Mouse (Mus musculus): ENCODE results near the gene Olfr1263. TPM values are rescaled to one million over a fixed set of nuclear protein-coding genes. Genes with fewer than 3 reads are reported as not detected.

The Olfr1263 gene
- not detected in 2 replicates for polyA plus RNA-seq (2014; fragmentation: Nextera tagmentation; extraction: Ambion mirVana)

DNA sequence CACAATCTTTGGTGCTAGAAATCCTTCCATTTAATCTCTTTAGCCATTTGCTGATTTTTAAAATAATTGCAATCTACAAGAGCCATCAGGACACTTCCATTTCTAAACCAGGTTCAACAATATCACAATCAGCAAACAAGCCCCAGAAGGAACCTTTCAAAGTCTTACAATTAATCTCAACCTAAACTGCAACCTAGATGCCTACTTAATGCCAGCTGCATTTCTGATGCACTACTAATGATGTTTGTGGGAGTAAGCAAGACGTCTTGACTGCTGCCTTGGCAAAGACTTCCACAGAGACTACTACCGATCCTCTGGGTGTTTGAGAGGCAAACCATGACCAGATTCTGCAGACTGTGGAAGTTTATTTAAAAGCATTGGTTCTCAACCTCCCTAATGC, at the start of gene Olfr1263:
TSS of gene Olfr1263 (plus strand) at position 301 of the 400 bp plus-strand sequence.
- Histone ChIP-seq H3K36me3 (ENCODE audit: control insufficient read depth, insufficient read depth, low read length) (no peaks in the 10 kb centered on the region), H3K4me1 (ENCODE audit: control insufficient read depth, insufficient read depth, low read length) (no peaks in the 10 kb centered on the region), H3K9me3 (ENCODE audit: control insufficient read depth, low read length) (no peaks in the 10 kb centered on the region), H3K27me3 (replicated peaks; ENCODE audit: control insufficient read depth, insufficient read depth, low read length) (no peaks in the 10 kb centered on the region), H3K27ac (replicated peaks; ENCODE audit: low read depth, low read length) (no peak within 1 kb of the TSS), H3K4me2 (ENCODE audit: low read depth, low read length) (no peak within 1 kb of the TSS), H3K4me3 (ENCODE audit: low read depth, low read length) (no peak within 1 kb of the TSS), H3K9ac (ENCODE audit: low read depth, low read length) (no peak within 1 kb of the TSS)
- 82% methylated on average over 2 of the region's 2 CpGs for WGBS
- ATAC-seq (ENCODE audit: low read depth) (no peak), DNase-seq (ENCODE audit: low spot score) (no peak)

DNA sequence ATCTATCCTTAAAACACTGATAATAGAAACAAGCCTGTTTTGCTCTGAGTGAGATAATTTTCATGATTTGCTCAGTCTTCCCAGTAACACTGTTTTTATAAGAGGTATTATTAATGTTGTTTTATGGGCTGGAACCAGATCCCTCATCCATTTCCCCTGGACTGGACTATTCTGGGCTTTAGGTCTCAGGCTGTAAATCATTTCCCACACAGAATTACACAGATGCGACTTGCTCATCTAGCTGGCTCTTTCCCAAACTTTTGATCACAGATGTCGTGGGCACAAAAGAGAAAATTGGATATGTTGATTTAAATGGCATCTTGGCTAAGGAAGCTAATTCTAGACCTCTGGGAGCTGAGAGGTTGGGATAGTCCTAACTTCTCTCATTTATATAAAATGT, 37.7 kb upstream of the Olfr1263 start, which contains the start of gene Olfr1260:
TSS of gene Olfr1260 (plus strand) at position 157 of the 400 bp plus-strand sequence.
- WGBS = 51% methylated on average over 2 of the region's 2 CpGs
- ATAC-seq (ENCODE audit: low read depth) = no peak
- no peak for DNase-seq (ENCODE audit: low spot score)
- Histone ChIP-seq H3K4me1 (ENCODE audit: control insufficient read depth, insufficient read depth, low read length) (no peaks in the 10 kb centered on the region), H3K4me2 (ENCODE audit: low read depth, low read length) (no peak within 1 kb of the TSS), H3K36me3 (ENCODE audit: control insufficient read depth, insufficient read depth, low read length) (no peaks in the 10 kb centered on the region), H3K9me3 (ENCODE audit: control insufficient read depth, low read length) (no peaks in the 10 kb centered on the region), H3K9ac (ENCODE audit: low read depth, low read length) (no peak within 1 kb of the TSS), H3K4me3 (ENCODE audit: low read depth, low read length) (no peak within 1 kb of the TSS), H3K27me3 (replicated peaks; ENCODE audit: control insufficient read depth, insufficient read depth, low read length) (no peaks in the 10 kb centered on the region), H3K27ac (replicated peaks; ENCODE audit: low read depth, low read length) (no peak within 1 kb of the TSS)

DNA sequence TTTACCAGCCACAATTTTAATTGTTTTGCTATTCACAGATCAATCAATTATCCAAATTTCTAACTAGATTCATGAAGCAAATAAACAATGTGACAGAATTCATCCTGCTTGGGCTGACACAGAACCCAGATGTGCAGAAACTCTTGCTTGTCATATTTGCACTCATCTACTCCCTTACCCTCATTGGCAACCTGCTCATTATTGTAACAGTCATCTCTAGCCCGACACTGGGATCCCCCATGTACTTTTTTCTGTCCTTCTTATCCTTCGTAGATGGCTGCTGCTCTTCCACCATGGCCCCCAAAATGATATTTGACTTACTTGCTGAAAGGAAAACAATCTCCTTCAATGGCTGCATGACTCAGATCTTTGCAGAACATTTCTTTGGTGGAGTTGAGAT, 34.2 kb upstream of the Olfr1263 start:
- H3K9ac ChIP-seq (ENCODE audit: low read depth, low read length) = no peak overlapping the region
- 84% methylated on average over 2 of the region's 2 CpGs for WGBS
- H3K27me3 ChIP-seq (replicated peaks; ENCODE audit: control insufficient read depth, insufficient read depth, low read length) = no peaks in the 10 kb centered on the region
- no peak overlapping the region for H3K4me3 ChIP-seq (ENCODE audit: low read depth, low read length)
- H3K36me3 ChIP-seq (ENCODE audit: control insufficient read depth, insufficient read depth, low read length) = no peaks in the 10 kb centered on the region
- no peak overlapping the region for H3K27ac ChIP-seq (replicated peaks; ENCODE audit: low read depth, low read length)
- no peak for DNase-seq (ENCODE audit: low spot score)
- H3K4me2 ChIP-seq (ENCODE audit: low read depth, low read length) = no peak overlapping the region
- H3K4me1 ChIP-seq (ENCODE audit: control insufficient read depth, insufficient read depth, low read length) = no peaks in the 10 kb centered on the region
- ATAC-seq (ENCODE audit: low read depth) = no peak
- H3K9me3 ChIP-seq (ENCODE audit: control insufficient read depth, low read length) = no peaks in the 10 kb centered on the region

DNA sequence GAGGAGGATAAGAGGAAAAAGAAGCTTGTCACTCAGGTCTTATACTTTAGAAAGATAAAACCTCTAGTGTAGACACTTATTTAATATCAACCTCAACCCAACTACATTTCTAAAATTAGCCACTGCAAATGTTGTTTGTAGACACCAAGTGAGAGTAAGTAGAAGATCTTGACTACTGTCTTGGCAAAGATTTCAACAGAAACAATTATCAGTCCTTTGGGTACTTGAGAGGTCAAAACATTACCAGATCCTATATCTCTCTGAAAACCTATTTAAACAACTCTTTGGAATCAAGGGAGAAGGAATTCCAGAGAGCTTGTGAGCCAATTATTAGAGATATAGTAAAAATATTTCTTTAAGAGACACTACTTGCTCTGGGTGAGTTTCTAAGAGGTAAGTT, 21.0 kb upstream of the Olfr1263 start, which contains the start of gene Olfr1261:
TSS of gene Olfr1261 (plus strand) at position 301 of the 400 bp plus-strand sequence.
- no peaks in the 10 kb centered on the region for H3K27me3 ChIP-seq (replicated peaks; ENCODE audit: control insufficient read depth, insufficient read depth, low read length)
- H3K4me1 ChIP-seq (ENCODE audit: control insufficient read depth, insufficient read depth, low read length) = no peaks in the 10 kb centered on the region

DNA sequence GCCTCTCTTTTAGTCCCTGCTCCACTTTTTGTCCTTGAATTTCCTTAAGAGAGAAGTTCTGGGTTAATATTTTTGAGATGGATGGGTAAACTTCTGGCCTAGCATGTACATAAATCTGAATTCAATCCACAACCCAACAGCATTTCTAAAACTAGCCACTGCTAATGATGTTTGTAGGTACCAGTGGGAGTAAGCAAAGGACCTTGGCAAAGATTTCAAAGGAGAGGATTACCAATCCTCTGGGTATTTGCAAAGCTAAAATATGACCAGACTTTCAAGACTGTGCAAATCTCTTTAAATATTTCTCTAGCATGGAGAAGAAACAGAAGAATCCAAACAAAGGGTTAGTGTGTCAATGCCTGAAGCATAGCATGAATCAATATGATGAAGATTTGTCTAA, 12.1 kb upstream of the Olfr1263 start, which contains the start of gene Olfr1262:
TSS of gene Olfr1262 (plus strand) at position 301 of the 400 bp plus-strand sequence.
- Histone ChIP-seq H3K9ac (ENCODE audit: low read depth, low read length) (no peak within 1 kb of the TSS), H3K4me1 (ENCODE audit: control insufficient read depth, insufficient read depth, low read length) (no peaks in the 10 kb centered on the region), H3K4me2 (ENCODE audit: low read depth, low read length) (no peak within 1 kb of the TSS), H3K27me3 (replicated peaks; ENCODE audit: control insufficient read depth, insufficient read depth, low read length) (no peaks in the 10 kb centered on the region), H3K27ac (replicated peaks; ENCODE audit: low read depth, low read length) (no peak within 1 kb of the TSS), H3K36me3 (ENCODE audit: control insufficient read depth, insufficient read depth, low read length) (no peaks in the 10 kb centered on the region), H3K4me3 (ENCODE audit: low read depth, low read length) (no peak within 1 kb of the TSS), H3K9me3 (ENCODE audit: control insufficient read depth, low read length) (no peaks in the 10 kb centered on the region)
- no peak for DNase-seq (ENCODE audit: low spot score)
- no peak for ATAC-seq (ENCODE audit: low read depth)

More for the DNA sequence above, 21.0 kb upstream of the Olfr1263 start, which contains the start of gene Olfr1261:
- Histone ChIP-seq H3K4me3 (ENCODE audit: low read depth, low read length) (no peak within 1 kb of the TSS), H3K9me3 (ENCODE audit: control insufficient read depth, low read length) (no peaks in the 10 kb centered on the region), H3K4me2 (ENCODE audit: low read depth, low read length) (no peak within 1 kb of the TSS), H3K27ac (replicated peaks; ENCODE audit: low read depth, low read length) (no peak within 1 kb of the TSS), H3K9ac (ENCODE audit: low read depth, low read length) (no peak within 1 kb of the TSS), H3K36me3 (ENCODE audit: control insufficient read depth, insufficient read depth, low read length) (no peaks in the 10 kb centered on the region)
- DNase-seq (ENCODE audit: low spot score) = no peak
- no peak for ATAC-seq (ENCODE audit: low read depth)

DNA sequence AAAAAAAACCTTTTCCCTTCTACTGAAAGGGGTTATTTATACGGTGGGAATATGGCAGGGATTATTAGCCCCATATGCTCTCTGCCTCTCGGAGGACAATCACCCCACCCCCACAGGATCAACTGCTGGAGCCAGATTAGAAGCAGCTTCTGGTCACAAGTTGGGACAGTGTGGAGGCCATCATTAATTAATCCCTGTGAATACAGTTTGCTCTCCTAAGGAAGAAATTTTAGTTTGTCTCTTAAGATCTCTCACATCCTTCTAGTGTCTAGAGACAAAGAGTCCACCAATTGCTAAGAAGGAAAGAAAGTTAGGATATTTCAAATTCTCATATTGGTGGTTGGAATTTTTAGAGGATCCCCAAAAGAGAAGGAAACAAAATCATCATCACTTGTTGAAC, 13.5 kb downstream of the Olfr1263 start, which contains the start of gene Olfr1264:
TSS of gene Olfr1264 (minus strand) at position 101 of the 400 bp plus-strand sequence.
- ATAC-seq (ENCODE audit: low read depth) (no peak), DNase-seq (ENCODE audit: low spot score) (no peak)
- 29% methylated on average over 2 of the region's 2 CpGs for WGBS

DNA sequence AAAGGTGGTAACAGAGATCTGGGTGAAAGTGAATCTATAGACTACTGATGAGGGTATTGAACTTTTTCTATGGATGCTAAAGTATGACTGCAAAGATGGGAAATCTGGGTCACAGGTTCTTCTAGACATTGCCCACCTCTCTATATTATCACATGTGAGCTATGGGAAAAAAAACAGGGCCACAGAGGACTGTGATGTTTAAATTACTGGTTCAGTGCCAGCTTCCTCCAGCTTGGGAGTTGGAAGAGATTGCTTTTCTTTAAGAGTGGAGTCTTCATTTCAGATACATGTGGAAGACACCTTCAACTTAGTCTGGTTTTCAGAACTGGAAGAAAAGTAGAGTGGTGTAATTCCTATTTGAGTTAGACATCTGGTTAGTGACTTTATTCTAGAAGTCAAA, 23.1 kb downstream of the Olfr1263 start, which contains the start of gene Olfr1265:
TSS of gene Olfr1265 (plus strand) at position 301 of the 400 bp plus-strand sequence.
- DNase-seq (ENCODE audit: low spot score) (no peak), ATAC-seq (ENCODE audit: low read depth) (no peak)
- Histone ChIP-seq H3K27me3 (replicated peaks; ENCODE audit: control insufficient read depth, insufficient read depth, low read length) (no peaks in the 10 kb centered on the region), H3K9ac (ENCODE audit: low read depth, low read length) (no peak within 1 kb of the TSS), H3K4me3 (ENCODE audit: low read depth, low read length) (no peak within 1 kb of the TSS), H3K4me1 (ENCODE audit: control insufficient read depth, insufficient read depth, low read length) (no peaks in the 10 kb centered on the region), H3K27ac (replicated peaks; ENCODE audit: low read depth, low read length) (no peak within 1 kb of the TSS), H3K36me3 (ENCODE audit: control insufficient read depth, insufficient read depth, low read length) (no peaks in the 10 kb centered on the region), H3K9me3 (ENCODE audit: control insufficient read depth, low read length) (no peaks in the 10 kb centered on the region), H3K4me2 (ENCODE audit: low read depth, low read length) (no peak within 1 kb of the TSS)

More for the DNA sequence above, 13.5 kb downstream of the Olfr1263 start, which contains the start of gene Olfr1264:
- no peak within 1 kb of the TSS for H3K4me2 ChIP-seq (ENCODE audit: low read depth, low read length)
- no peaks in the 10 kb centered on the region for H3K4me1 ChIP-seq (ENCODE audit: control insufficient read depth, insufficient read depth, low read length)
- no peaks in the 10 kb centered on the region for H3K27me3 ChIP-seq (replicated peaks; ENCODE audit: control insufficient read depth, insufficient read depth, low read length)
- H3K9ac ChIP-seq (ENCODE audit: low read depth, low read length) = no peak within 1 kb of the TSS
- no peaks in the 10 kb centered on the region for H3K36me3 ChIP-seq (ENCODE audit: control insufficient read depth, insufficient read depth, low read length)
- no peak within 1 kb of the TSS for H3K4me3 ChIP-seq (ENCODE audit: low read depth, low read length)
- no peak within 1 kb of the TSS for H3K27ac ChIP-seq (replicated peaks; ENCODE audit: low read depth, low read length)
- no peaks in the 10 kb centered on the region for H3K9me3 ChIP-seq (ENCODE audit: control insufficient read depth, low read length)

DNA sequence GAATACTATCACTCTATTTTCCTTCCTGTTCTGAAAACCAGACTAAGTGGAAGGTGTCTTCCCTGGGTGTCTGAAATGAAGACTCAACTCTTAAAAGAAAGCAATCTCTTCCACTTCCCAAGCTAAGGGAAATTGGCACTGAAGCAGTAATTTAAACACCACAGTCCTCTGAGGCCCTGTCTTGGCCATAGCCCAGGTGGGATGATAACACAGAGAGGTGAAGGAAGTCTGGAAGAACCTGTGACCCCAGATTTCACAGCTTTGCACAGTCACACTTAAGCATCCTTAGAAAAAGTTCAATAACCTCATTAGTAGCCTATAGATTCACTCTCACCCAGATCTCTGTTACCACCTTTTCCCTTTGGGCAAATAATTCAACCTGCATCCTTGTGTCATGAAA, 51.6 kb downstream of the Olfr1263 start, which contains the start of gene Olfr140:
TSS of gene Olfr140 (minus strand) at position 101 of the 400 bp plus-strand sequence.
- Histone ChIP-seq H3K36me3 (ENCODE audit: control insufficient read depth, insufficient read depth, low read length) (no peaks in the 10 kb centered on the region), H3K27ac (replicated peaks; ENCODE audit: low read depth, low read length) (no peak within 1 kb of the TSS), H3K27me3 (replicated peaks; ENCODE audit: control insufficient read depth, insufficient read depth, low read length) (no peaks in the 10 kb centered on the region), H3K4me3 (ENCODE audit: low read depth, low read length) (no peak within 1 kb of the TSS), H3K4me2 (ENCODE audit: low read depth, low read length) (no peak within 1 kb of the TSS), H3K9me3 (ENCODE audit: control insufficient read depth, low read length) (no peaks in the 10 kb centered on the region), H3K9ac (ENCODE audit: low read depth, low read length) (no peak within 1 kb of the TSS), H3K4me1 (ENCODE audit: control insufficient read depth, insufficient read depth, low read length) (no peaks in the 10 kb centered on the region)
- no peak for DNase-seq (ENCODE audit: low spot score)
- ATAC-seq (ENCODE audit: low read depth) = no peak

All from embryonic facial prominence, embryonic 14.5 days (tissue).